Mouse (Mus musculus) CH12.LX (cell line): ENCODE data around the gene Cyp8b1. TPM values are rescaled to one million over a fixed set of nuclear protein-coding genes. Genes with fewer than 3 reads are reported as not detected.

ENCODE experiments used
- DNase-seq: peaks from one replicate; pipeline ENCODE4 v3.0.0-alpha.2; 2013; ENCODE audit errors: extremely low read depth
- H3K27ac ChIP-seq: 2 replicates; pipeline ENCODE4 v1.5.1; 2012; ENCODE audit warnings: low read depth, mild to moderate bottlenecking, control low read depth, moderate library complexity; ENCODE audit not compliant: insufficient read depth
- H3K27me3 ChIP-seq: replicated peaks from 2 replicates; pipeline ENCODE3; 2012; ENCODE audit warnings: inconsistent platforms
- H3K36me3 ChIP-seq, 2 experiments: replicated peaks in 1 of 2; 2 replicates each; pipeline versions ENCODE3 to v1.6.1; 2012; ENCODE audit warnings: inconsistent platforms in 1 of 2, low read length in 1 of 2, mild to moderate bottlenecking in 1 of 2, mixed read lengths in 1 of 2, moderate library complexity in 1 of 2; ENCODE audit not compliant: control insufficient read depth in 1 of 2, insufficient read depth in 1 of 2
- H3K4me1 ChIP-seq, 2 experiments: 2 replicates each; pipeline ENCODE4 v1.6.1; 2012; ENCODE audit warnings: inconsistent platforms in 1 of 2, moderate library complexity in 1 of 2; ENCODE audit not compliant: insufficient read depth in 2 of 2, control insufficient read depth in 1 of 2
- H3K4me2 ChIP-seq: 2 replicates; pipeline ENCODE4 v1.6.1; 2012; ENCODE audit warnings: low read depth, mild to moderate bottlenecking, control low read depth; ENCODE audit not compliant: poor library complexity, insufficient read depth, severe bottlenecking
- H3K4me3 ChIP-seq, 3 experiments: fragments of 150-350 bp in 1 of 3; sonication (generic) in 1 of 3; replicated peaks in 1 of 3; 2 replicates each; pipeline versions ENCODE3 to v1.5.1; 2011 to 2012; ENCODE audit warnings: low read depth in 2 of 3, low read length in 2 of 3, mild to moderate bottlenecking in 2 of 3, moderate library complexity in 2 of 3, control low read depth in 1 of 3, improper control_type of control experiment in 1 of 3, inconsistent platforms in 1 of 3, mixed read lengths in 1 of 3; ENCODE audit not compliant: poor library complexity in 1 of 3
- H3K79me2 ChIP-seq: replicated peaks from 2 replicates; pipeline ENCODE4 v1.6.1; 2012; ENCODE audit warnings: mild to moderate bottlenecking, moderate library complexity; ENCODE audit not compliant: control insufficient read depth, poor library complexity, insufficient read depth, severe bottlenecking; ENCODE audit errors: extremely low read depth
- H3K9ac ChIP-seq: 2 replicates; pipeline ENCODE4 v1.6.1; 2012; ENCODE audit warnings: low read depth, mild to moderate bottlenecking, control low read depth, moderate library complexity; ENCODE audit not compliant: insufficient read depth
- H3K9me3 ChIP-seq: replicated peaks from 2 replicates; pipeline ENCODE3; 2012; ENCODE audit warnings: low read length, inconsistent platforms, mixed read lengths
- BHLHE40 ChIP-seq: IDR thresholded peaks from 2 replicates; pipeline ENCODE4 v1.6.1; 2011; ENCODE audit warnings: mild to moderate bottlenecking, low read depth, low read length, improper control_type of control experiment
- CHD1 ChIP-seq: IDR thresholded peaks from 2 replicates; pipeline ENCODE4 v1.6.1; 2012; ENCODE audit warnings: low read depth, low read length, improper control_type of control experiment, inconsistent platforms
- CTCF ChIP-seq, 2 experiments: IDR thresholded peaks in 1 of 2; conservative IDR thresholded peaks in 1 of 2; 2 replicates each; pipeline ENCODE4 v1.5.1; 2011 to 2012; ENCODE audit warnings: low read depth in 2 of 2, low read length in 2 of 2, improper control_type of control experiment in 1 of 2, inconsistent platforms in 1 of 2, mild to moderate bottlenecking in 1 of 2, moderate library complexity in 1 of 2
- E2F4 ChIP-seq: IDR thresholded peaks from 2 replicates; pipeline ENCODE4 v1.6.1; 2011; ENCODE audit warnings: low read depth, low read length, improper control_type of control experiment; ENCODE audit not compliant: insufficient replicate concordance
- EP300 ChIP-seq: IDR thresholded peaks from 2 replicates; pipeline ENCODE4 v1.6.1; 2011; ENCODE audit warnings: low read length, improper control_type of control experiment
- HCFC1 ChIP-seq: IDR thresholded peaks from 2 replicates; pipeline ENCODE4 v1.6.1; 2012; ENCODE audit warnings: low read depth, mild to moderate bottlenecking, inconsistent platforms, low read length, improper control_type of control experiment
- JUN ChIP-seq: IDR thresholded peaks from 2 replicates; pipeline ENCODE4 v1.6.1; 2011; ENCODE audit warnings: low read depth, mild to moderate bottlenecking, low read length, improper control_type of control experiment, moderate library complexity; ENCODE audit not compliant: insufficient read depth
- JUND ChIP-seq: conservative IDR thresholded peaks from 2 replicates; pipeline ENCODE4 v1.6.1; 2011; ENCODE audit warnings: low read depth, low read length, improper control_type of control experiment
- KAT2A ChIP-seq: IDR thresholded peaks from 2 replicates; pipeline ENCODE4 v1.6.1; 2012; ENCODE audit warnings: low read length, improper control_type of control experiment, inconsistent platforms; ENCODE audit not compliant: insufficient replicate concordance
- MAFK ChIP-seq: IDR thresholded peaks from 2 replicates; pipeline ENCODE4 v1.6.1; 2011; ENCODE audit warnings: low read length, improper control_type of control experiment; ENCODE audit not compliant: insufficient replicate concordance
- MAZ ChIP-seq: IDR thresholded peaks from 2 replicates; pipeline ENCODE4 v1.6.1; 2012; ENCODE audit warnings: low read depth, mild to moderate bottlenecking, inconsistent platforms, low read length, improper control_type of control experiment, moderate library complexity
- MEF2A ChIP-seq: IDR thresholded peaks from 2 replicates; pipeline ENCODE4 v1.6.1; 2014; ENCODE audit warnings: low read depth, mild to moderate bottlenecking, inconsistent platforms, low read length, improper control_type of control experiment, borderline replicate concordance
- MXI1 ChIP-seq: IDR thresholded peaks from 2 replicates; pipeline ENCODE4 v1.6.1; 2011; ENCODE audit warnings: mild to moderate bottlenecking, low read depth, low read length, improper control_type of control experiment
- NELFE ChIP-seq: IDR thresholded peaks from 2 replicates; pipeline ENCODE4 v1.6.1; 2011; ENCODE audit warnings: low read depth, low read length, improper control_type of control experiment
- POLR2A ChIP-seq: IDR thresholded peaks from 2 replicates; pipeline ENCODE4 v1.6.1; 2011; ENCODE audit warnings: low read depth, mild to moderate bottlenecking, improper control_type of control experiment, low read length
- POLR2AphosphoS2 ChIP-seq: IDR thresholded peaks from 2 replicates; pipeline ENCODE4 v1.6.1; 2011; ENCODE audit warnings: low read depth, low read length, improper control_type of control experiment
- RAD21 ChIP-seq: IDR thresholded peaks from 2 replicates; pipeline ENCODE4 v1.6.1; 2011; ENCODE audit warnings: low read depth, mild to moderate bottlenecking, low read length, improper control_type of control experiment, moderate library complexity
- RCOR1 ChIP-seq: conservative IDR thresholded peaks from 2 replicates; pipeline ENCODE4 v1.6.1; 2012; ENCODE audit warnings: low read depth, mild to moderate bottlenecking, inconsistent platforms, low read length, improper control_type of control experiment
- SIN3A ChIP-seq: IDR thresholded peaks from 2 replicates; pipeline ENCODE4 v1.6.1; 2012; ENCODE audit warnings: low read length, improper control_type of control experiment, inconsistent platforms
- SMC3 ChIP-seq: IDR thresholded peaks from 2 replicates; pipeline ENCODE4 v1.6.1; 2011; ENCODE audit warnings: low read depth, low read length, improper control_type of control experiment
- TBP ChIP-seq: conservative IDR thresholded peaks from 2 replicates; pipeline ENCODE4 v1.6.1; 2011; ENCODE audit warnings: low read depth, low read length, improper control_type of control experiment
- TCF12 ChIP-seq: IDR thresholded peaks from 2 replicates; pipeline ENCODE4 v1.6.1; 2014; ENCODE audit warnings: low read depth, mild to moderate bottlenecking, inconsistent platforms, low read length, improper control_type of control experiment
- USF2 ChIP-seq: conservative IDR thresholded peaks from 2 replicates; pipeline ENCODE4 v1.6.1; 2011; ENCODE audit warnings: low read depth, low read length, improper control_type of control experiment
- ZC3H11A ChIP-seq: IDR thresholded peaks from 2 replicates; pipeline ENCODE4 v1.6.1; 2012; ENCODE audit warnings: low read depth, mild to moderate bottlenecking, inconsistent platforms, low read length, improper control_type of control experiment
- ZNF384 ChIP-seq: IDR thresholded peaks from 2 replicates; pipeline ENCODE4 v1.6.1; 2012; ENCODE audit warnings: low read depth, low read length, improper control_type of control experiment, inconsistent platforms
- dilution Hi-C: fragments of 300-500 bp; cut with MboI; formaldehyde crosslinking; loops from 2 replicates; pipeline ENCODE4 v1.14.3; 2020; ENCODE audit warnings: low sequenced_read_pairs; ENCODE audit not compliant: extremely low pct_unique_long_range_greater_than_20kb, extremely low pct_ligation_motif_present
- in situ Hi-C: fragments of 300-500 bp; cut with MboI; formaldehyde crosslinking; loops from 3 replicates; pipeline ENCODE4 v1.14.3; 2019; ENCODE audit warnings: low sequenced_read_pairs, low pct_ligation_motif_present, low pct_unique_long_range_greater_than_20kb, mixed read lengths
- polyA plus RNA-seq: library from polyadenylated mRNA; unstranded; fragments of >175 nt; gene quantifications from 2 replicates; pipeline ENCODE4 v1.2.1, GENCODE M21; 2012; ENCODE audit warnings: low read depth; ENCODE audit not compliant: insufficient read length
- total RNA-seq, 2 experiments: library from RNA; depleted of rRNA; stranded (reverse); fragments of 300-350 nt in 1 of 2; fragments of >200 nt in 1 of 2; gene quantifications; 2 replicates each; pipeline ENCODE4 v1.2.3; 2012 to 2014

Cyp8b1 gene
- total and polyA plus RNA-seq, 3 experiments: 0.27 TPM; not detected in 2

- dilution Hi-C loops: no loop called here
- H3K4me1 ChIP-seq: peaks cover 0 to 8% of the 10 kb centered on the region in 2 experiments; a peak in 1 of 4 replicates
- H3K9me3 ChIP-seq: no peaks in the 10 kb centered on the region
- no peak for DNase-seq
- 0 out of 2 replicates have a peak overlapping the region, but pooled peaks have one; percentile 8 for H3K4me2 ChIP-seq
- H3K27me3 ChIP-seq: peaks cover 2% of the 10 kb centered on the region
- TF ChIP-seq TBP: no peak
- TF ChIP-seq TCF12: no peak
- TF ChIP-seq JUND: no peak
- TF ChIP-seq HCFC1: no peak
- TF ChIP-seq POLR2AphosphoS2: no peak
- no peak for TF ChIP-seq RCOR1
- 0 out of 2 replicates have a peak, but pooled peaks have one; percentile 3 for TF ChIP-seq MXI1
- TF ChIP-seq KAT2A: no peak
- TF ChIP-seq MEF2A: no peak
- TF ChIP-seq CTCF (conservative IDR thresholded peaks at IDR 0.05 in 1 of 2, IDR thresholded peaks at IDR 0.05 in 1 of 2; ENCODE audit: low read depth in 2 of 2, low read length in 2 of 2): peak in 1 of 2 experiments; percentile 68; a peak in 2 of 4 replicates
- TF ChIP-seq NELFE: no peak
- no peak for TF ChIP-seq MAZ
- 0 out of 2 replicates have a peak, but pooled peaks have one; percentile 2 for TF ChIP-seq ZC3H11A
- no peak for TF ChIP-seq USF2
- TF ChIP-seq BHLHE40: no peak
- TF ChIP-seq SIN3A: no peak
- TF ChIP-seq SMC3: peak; percentile 63
- no peak for TF ChIP-seq JUN
- TF ChIP-seq EP300: no peak
- TF ChIP-seq E2F4: no peak
- no peak for TF ChIP-seq CHD1
- TF ChIP-seq MAFK: no peak
- TF ChIP-seq POLR2A: no peak
- peak; percentile 69 for TF ChIP-seq RAD21
- peak; percentile 82 for TF ChIP-seq ZNF384
- TF ChIP-seq, all 38 proteins: peak for 6
- no peak overlapping the region for H3K27ac ChIP-seq
- in situ Hi-C loops: no loop called here
- no peak overlapping the region for H3K9ac ChIP-seq
- H3K36me3 ChIP-seq: no peaks in the 10 kb centered on the region
- H3K79me2 ChIP-seq: no peaks in the 10 kb centered on the region
- H3K4me3 ChIP-seq: no peak overlapping the region
Observed at GRCm38 (mm10) chr9:121881301-121881700, 34.8 kb downstream of the Cyp8b1 start.
